Mouse (Mus musculus) urinary bladder, postnatal 4 days (tissue): ENCODE results near the gene Prss50.

Source experiments
- DNase-seq, 2 experiments: peaks; one replicate each; pipeline ENCODE4 v3.0.0; 2021 to 2022; ENCODE audit warnings: low spot score in 2 of 2

Gene Prss50

DNA sequence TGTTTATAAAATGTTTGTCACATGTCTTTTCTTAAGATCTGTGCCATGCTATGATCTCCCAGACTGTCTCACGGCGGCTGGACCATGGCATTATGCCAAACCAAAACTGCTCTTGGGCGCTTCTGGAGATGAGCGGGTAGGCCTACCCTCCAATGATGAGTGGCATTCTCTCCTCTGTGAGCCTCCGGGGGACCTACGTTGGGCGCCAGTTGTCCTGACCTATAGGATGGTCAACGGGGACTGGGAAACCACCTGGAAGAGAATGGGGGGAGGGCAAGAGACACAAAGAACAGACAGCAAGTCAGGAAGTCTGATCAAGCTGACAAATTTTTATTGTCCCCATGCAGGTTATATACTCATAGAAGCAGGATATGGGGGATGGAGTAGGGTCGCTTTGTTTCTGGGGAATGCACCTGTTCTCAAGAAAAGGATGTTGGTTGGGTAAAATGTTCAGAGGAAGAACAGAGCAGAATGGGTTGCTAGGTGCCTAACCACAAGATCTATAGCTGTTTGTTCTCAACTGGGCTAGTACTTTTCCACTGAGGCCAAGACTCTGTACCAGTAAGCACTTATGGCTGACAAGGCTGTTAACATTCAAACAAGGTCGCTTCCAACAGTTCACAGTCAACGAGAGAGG is 49.6 kb downstream of the Prss50 start:
- DNase-seq: no peak

GRCm38 (mm10) chr9:110907838-110908630 is 50.3 kb downstream of the Prss50 start:
- DNase-seq: no peak

DNA sequence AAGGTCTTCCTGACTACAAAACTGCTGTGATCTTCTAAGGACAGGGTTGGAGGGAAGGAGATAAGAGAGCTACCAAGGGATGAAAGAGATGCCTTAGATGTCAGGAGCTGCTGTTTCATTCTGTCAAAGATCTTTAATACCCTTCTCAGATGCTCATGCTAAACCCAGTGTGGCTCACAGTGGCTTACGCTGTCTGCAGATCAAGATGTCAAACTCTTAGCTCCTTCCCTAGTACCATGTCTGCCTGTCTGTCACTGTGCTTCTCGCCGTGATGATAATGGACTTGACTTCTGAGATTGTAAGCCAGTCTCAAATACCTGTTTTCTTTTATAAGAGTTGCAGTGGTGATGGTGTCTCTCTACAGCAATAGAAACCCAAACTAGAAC is 50.9 kb downstream of the Prss50 start:
- DNase-seq: no peak

GRCm38 (mm10) chr9:110909371-110909967 is 51.7 kb downstream of the Prss50 start:
- DNase-seq: no peak
